Mouse (Mus musculus) heart, adult 2 months (tissue): ENCODE results near the gene Kng1.
"Not testable (repeated sequence)": the region's sequence is repeated elsewhere in the genome, so short reads cannot be mapped to it uniquely, and the experiment has no call there.

Experiments
- CTCF ChIP-seq: fragments of 200-600 bp; IDR thresholded peaks from 2 replicates; pipeline ENCODE4 v1.8.1; 2022; ENCODE audit warnings: antibody characterized with exemption, mild to moderate bottlenecking, moderate library complexity
- EP300 ChIP-seq: fragments of 200-500 bp; IDR thresholded peaks from 2 replicates; pipeline ENCODE4 v1.6.1; 2011; ENCODE audit warnings: low read depth, low read length, control low read depth; ENCODE audit not compliant: insufficient read depth
- POLR2A ChIP-seq: fragments of 200-500 bp; IDR thresholded peaks from 2 replicates; pipeline ENCODE4 v1.6.1; 2011; ENCODE audit warnings: mild to moderate bottlenecking, low read depth, low read length, control low read depth; ENCODE audit not compliant: insufficient read depth

GRCm38 (mm10) chr16:23096886-23097285 is 39.2 kb downstream of the Kng1 start:
- TF ChIP-seq CTCF, POLR2A, EP300: not testable (repeated sequence)
